Mouse (Mus musculus): ENCODE measurements around the gene Snrpf.

- TF ChIP-seq CTCF (IDR thresholded peaks at IDR 0.05; ENCODE audit: borderline replicate concordance, insufficient read depth, low read depth, low read length) (0 out of 2 replicates have a peak, but pooled peaks have one; percentile 11), POLR2A (IDR thresholded peaks at IDR 0.05; ENCODE audit: borderline replicate concordance, insufficient read depth, low read length) (no peak)
These were observed 3.0 kb upstream of the Snrpf start for GRCm38 (mm10) chr10:93592456-93592855.
